Mouse (Mus musculus): ENCODE results near the gene Stambp.
"Not testable (repeated sequence)": the region's sequence is repeated elsewhere in the genome, so short reads cannot be mapped to it uniquely, and the experiment has no call there.

Gene Stambp

GRCm38 (mm10) chr6:83572671-83573070 is at the start of gene Stambp:
Gene Stambp, minus strand, starts transcription at chr6:83572729.
- DNase-seq (ENCODE audit: low spot score in 2 of 2) = peak; percentile 12 to 15

- DNase-seq (ENCODE audit: low spot score in 2 of 2) = no peak
Observed at GRCm38 (mm10) chr6:83619955-83620354, 47.4 kb upstream of the Stambp start.

- DNase-seq (ENCODE audit: low spot score in 2 of 2) = no peak
Observed at GRCm38 (mm10) chr6:83617581-83618335, 45.2 kb upstream of the Stambp start.

- peak in 1 of 2 experiments; percentile 18 for DNase-seq (ENCODE audit: low spot score in 2 of 2)
Observed at GRCm38 (mm10) chr6:83616512-83616911, 44.0 kb upstream of the Stambp start.

GRCm38 (mm10) chr6:83614469-83614868 is 41.9 kb upstream of the Stambp start:
- DNase-seq (ENCODE audit: low spot score in 2 of 2) = no peak

GRCm38 (mm10) chr6:83612976-83613375 is 40.4 kb upstream of the Stambp start:
- DNase-seq (ENCODE audit: low spot score in 2 of 2) = no peak

- no peak for DNase-seq (ENCODE audit: low spot score in 2 of 2)
Observed at GRCm38 (mm10) chr6:83599636-83600174, 27.2 kb upstream of the Stambp start.

- DNase-seq (ENCODE audit: low spot score in 2 of 2) = no peak
Observed at GRCm38 (mm10) chr6:83599060-83599550, 26.6 kb upstream of the Stambp start.

- peak in 1 of 2 experiments; percentile 24 for DNase-seq (ENCODE audit: low spot score in 2 of 2)
Observed at GRCm38 (mm10) chr6:83598646-83599045, 26.1 kb upstream of the Stambp start.

- no peak for DNase-seq (ENCODE audit: low spot score in 2 of 2)
Observed at GRCm38 (mm10) chr6:83597988-83598387, 25.5 kb upstream of the Stambp start.

- no peak for DNase-seq (ENCODE audit: low spot score in 2 of 2)
Observed at GRCm38 (mm10) chr6:83595035-83595434, 22.5 kb upstream of the Stambp start.

- DNase-seq (ENCODE audit: low spot score in 2 of 2) = no peak
Observed at GRCm38 (mm10) chr6:83593896-83594295, 21.4 kb upstream of the Stambp start.

- DNase-seq (ENCODE audit: low spot score in 2 of 2) = no peak
Observed at GRCm38 (mm10) chr6:83592051-83592450, 19.5 kb upstream of the Stambp start.

GRCm38 (mm10) chr6:83590301-83590700 is 17.8 kb upstream of the Stambp start:
- DNase-seq (ENCODE audit: low spot score in 2 of 2) = no peak

GRCm38 (mm10) chr6:83587191-83587590 is 14.7 kb upstream of the Stambp start:
- not testable (repeated sequence) for DNase-seq (ENCODE audit: low spot score in 2 of 2)

- not testable (repeated sequence) for DNase-seq (ENCODE audit: low spot score in 2 of 2)
Observed at GRCm38 (mm10) chr6:83585328-83585727, 12.8 kb upstream of the Stambp start.

- no peak for DNase-seq (ENCODE audit: low spot score in 2 of 2)
Observed at GRCm38 (mm10) chr6:83583591-83583990, 11.1 kb upstream of the Stambp start.

- peak in 1 of 2 experiments; percentile 51 for DNase-seq (ENCODE audit: low spot score in 2 of 2)
Observed at GRCm38 (mm10) chr6:83582938-83583270, 10.4 kb upstream of the Stambp start.

GRCm38 (mm10) chr6:83582135-83582937 is 9.8 kb upstream of the Stambp start:
- DNase-seq (ENCODE audit: low spot score in 2 of 2) = no peak

- no peak for DNase-seq (ENCODE audit: low spot score in 2 of 2)
Observed at GRCm38 (mm10) chr6:83577534-83577933, 5.0 kb upstream of the Stambp start.

GRCm38 (mm10) chr6:83575609-83576008 is 3.1 kb upstream of the Stambp start:
- no peak for DNase-seq (ENCODE audit: low spot score in 2 of 2)

- peak; percentile 88 to 94 for DNase-seq (ENCODE audit: low spot score in 2 of 2)
Observed at GRCm38 (mm10) chr6:83571840-83572667, 475 bp downstream of the Stambp start.
